Mouse (Mus musculus): Measurements from ENCODE around the gene Olfr128.

DNA sequence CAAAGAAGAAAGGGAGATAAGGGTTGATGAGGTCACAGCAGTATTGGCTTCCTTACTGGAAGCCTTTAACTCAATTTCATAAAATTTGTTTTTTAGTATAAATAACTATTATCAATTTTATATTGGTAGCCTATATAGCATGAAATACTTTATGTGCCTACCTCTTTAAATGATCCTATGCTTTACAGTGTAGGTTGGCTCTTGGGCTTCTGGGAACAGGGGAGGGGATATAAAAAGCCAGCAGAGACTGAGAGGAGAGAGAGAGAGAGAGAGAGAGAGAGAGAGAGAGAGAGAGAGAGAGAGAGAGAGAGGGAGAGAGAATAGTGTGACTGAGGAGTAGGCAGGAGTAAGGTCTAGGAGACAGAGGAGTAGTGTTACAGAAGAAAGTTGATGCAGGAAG lies at the start of gene Olfr128:
- TF ChIP-seq NELFE (IDR thresholded peaks at IDR 0.05; ENCODE audit: low read depth, low read length) = no peak
- no peak for TF ChIP-seq JUN (IDR thresholded peaks at IDR 0.05; ENCODE audit: insufficient read depth, low read depth, low read length)
- no peak for TF ChIP-seq E2F4 (IDR thresholded peaks at IDR 0.05; ENCODE audit: insufficient replicate concordance, low read depth, low read length)
- no peak for TF ChIP-seq ZNF384 (IDR thresholded peaks at IDR 0.05; ENCODE audit: low read depth, low read length)
- TF ChIP-seq CTCF (conservative IDR thresholded peaks at IDR 0.05 in 1 of 2, IDR thresholded peaks at IDR 0.05 in 1 of 2; ENCODE audit: low read depth in 2 of 2, low read length in 2 of 2) = no peak
- TF ChIP-seq TCF12 (IDR thresholded peaks at IDR 0.05; ENCODE audit: low read depth, low read length) = no peak
- TF ChIP-seq POLR2A (IDR thresholded peaks at IDR 0.05; ENCODE audit: low read depth, low read length) = no peak
- no peak for TF ChIP-seq MXI1 (IDR thresholded peaks at IDR 0.05; ENCODE audit: low read depth, low read length)
- no peak for TF ChIP-seq EP300 (IDR thresholded peaks at IDR 0.05; ENCODE audit: low read length)

All from CH12.LX (cell line).